Mouse (Mus musculus) CD4-positive helper T cell, adult 2 months (primary cell): ENCODE results near the gene Adam1b.

Experiments used
- DNase-seq: peaks from one replicate; pipeline ENCODE4 v3.0.0-alpha.2; 2012; ENCODE audit warnings: low read depth, missing footprints, low spot score

Gene Adam1b

DNA sequence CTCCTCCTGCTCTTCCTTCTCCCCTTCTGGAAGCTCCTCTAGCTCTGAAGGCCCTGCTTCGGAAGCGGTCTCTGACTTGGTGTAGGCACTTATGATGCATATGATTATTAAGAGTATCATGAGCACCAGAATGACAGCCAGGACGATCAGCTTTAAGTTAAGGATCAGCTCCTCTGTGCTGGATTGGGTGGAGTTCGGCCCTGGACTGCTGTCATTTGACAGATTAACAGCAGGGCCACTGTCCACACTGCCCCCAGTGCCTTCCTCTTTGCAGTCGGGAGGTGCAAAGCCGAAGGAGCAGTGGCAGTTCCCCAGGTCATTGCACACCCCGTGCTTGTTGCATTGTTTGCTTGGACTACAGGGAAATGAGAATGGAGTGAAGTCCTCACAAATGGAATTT lies 2.5 kb downstream of the Adam1b start:
- DNase-seq: no peak

DNA sequence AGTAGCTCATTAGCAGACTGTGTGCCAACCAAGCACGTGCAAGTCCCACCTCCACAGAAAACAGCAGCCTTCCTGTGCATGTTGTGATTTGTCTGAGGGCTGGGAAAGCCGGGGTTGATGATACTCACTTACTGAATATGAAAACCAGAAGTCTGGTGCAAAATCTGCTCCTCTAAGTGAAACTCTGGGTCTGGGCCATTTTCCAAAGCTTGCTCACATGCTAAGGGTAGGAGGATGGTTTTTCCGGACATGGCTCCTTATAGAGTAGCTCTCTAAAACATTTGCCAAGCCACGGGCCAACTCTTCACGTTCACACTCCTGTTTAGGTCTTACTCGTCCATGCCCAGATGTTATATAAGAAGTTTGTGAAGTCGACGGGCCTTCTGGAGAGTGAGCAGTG lies 9.9 kb downstream of the Adam1b start:
- DNase-seq: no peak

DNA sequence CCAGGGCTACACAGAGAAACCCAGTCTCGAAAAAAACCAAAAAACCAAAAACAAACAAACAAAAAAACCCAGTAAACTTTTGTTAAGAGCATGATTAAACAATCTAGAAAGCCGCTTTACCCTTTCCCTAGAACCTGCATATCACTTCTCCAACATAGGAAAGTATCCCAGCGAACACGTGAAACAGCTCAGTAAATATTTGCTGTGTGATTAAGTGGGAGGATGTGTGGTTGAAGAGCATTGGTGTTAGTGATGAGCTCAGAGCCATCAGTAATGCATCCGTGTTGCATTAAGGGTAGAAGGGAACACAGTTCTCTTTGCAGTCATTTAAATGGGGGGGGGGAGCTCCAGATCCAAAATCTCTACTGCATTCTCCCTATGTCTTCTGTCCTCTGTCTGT lies 18.4 kb downstream of the Adam1b start:
- DNase-seq: no peak

- DNase-seq: peak; percentile 71
Observed at GRCm38 (mm10) chr5:121477680-121478079, 25.6 kb downstream of the Adam1b start.

GRCm38 (mm10) chr5:121476040-121476439 lies 27.2 kb downstream of the Adam1b start:
- DNase-seq: no peak

GRCm38 (mm10) chr5:121474610-121475009 lies 28.6 kb downstream of the Adam1b start:
- no peak for DNase-seq

- DNase-seq: no peak
Observed at GRCm38 (mm10) chr5:121472411-121472810, 30.8 kb downstream of the Adam1b start.

DNA sequence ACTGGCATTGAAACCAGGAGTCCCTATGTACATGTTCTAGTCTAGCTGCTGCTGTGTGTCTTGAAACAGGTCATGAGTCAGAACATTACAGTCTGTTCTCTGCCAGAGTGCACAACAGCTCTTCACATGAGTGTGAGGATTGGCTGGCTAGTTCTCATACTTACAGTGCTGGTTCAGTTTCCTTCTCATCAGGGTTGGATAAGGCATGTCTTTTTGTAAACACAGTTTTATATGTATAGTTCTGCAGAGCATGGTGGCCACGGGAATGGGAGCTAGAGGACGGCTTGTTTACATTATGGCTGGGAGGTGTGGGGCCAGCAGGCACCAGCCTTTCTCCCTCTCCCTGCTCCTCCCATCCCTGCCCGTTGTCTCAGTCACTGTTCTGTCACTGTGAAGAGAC lies 33.7 kb downstream of the Adam1b start:
- no peak for DNase-seq

DNA sequence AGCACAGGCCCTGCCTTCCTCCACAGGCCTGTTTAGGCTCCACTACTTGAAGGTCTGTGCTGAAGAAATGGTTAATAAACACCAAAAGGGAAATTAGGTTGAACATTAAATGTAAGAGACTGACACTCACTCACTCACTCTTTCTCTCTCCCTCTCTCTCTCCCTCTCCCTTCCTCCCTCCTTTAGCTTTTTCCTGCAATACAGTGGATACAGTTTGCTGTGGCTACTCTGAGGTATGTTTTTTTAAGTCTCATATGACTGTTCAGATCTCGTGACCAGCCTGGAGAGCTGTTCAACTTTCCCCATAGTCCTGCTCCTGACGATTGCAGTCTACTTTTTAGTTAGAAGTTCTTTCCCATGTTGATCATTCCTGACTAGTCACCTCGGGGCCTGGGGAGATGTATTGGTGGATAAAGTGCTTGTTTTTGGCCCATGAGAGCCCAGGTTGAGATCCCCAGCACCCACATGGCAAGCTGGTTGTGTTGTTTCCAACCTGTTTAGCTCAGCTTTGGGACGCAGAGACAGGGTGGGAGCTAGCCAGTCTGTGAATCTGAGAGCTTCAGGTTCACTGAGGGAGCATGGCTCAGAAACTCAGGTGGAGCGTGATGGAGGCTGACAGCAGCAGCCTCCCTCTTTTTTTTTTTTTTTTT lies 39.5 kb downstream of the Adam1b start:
- no peak for DNase-seq

DNA sequence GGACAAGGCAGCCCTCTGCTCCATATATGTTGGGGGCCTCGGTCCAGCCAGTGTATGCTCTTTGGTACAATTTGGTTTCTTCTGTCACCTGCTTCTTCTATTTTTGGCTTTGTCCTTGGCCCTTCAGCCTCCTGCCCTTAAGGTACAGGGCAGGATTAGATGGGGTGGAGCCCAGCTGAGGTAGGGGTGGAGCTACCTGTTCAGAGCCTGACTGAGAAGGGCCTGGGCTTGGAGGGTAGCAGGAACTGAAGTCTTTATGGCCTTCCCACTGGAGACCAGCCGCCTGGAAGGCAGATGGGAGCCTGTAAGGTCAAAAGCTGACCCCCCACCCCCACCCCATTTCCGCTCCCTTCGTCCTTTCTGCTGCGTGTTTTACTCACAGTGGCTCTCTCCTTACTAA lies 40.3 kb downstream of the Adam1b start:
- DNase-seq: no peak

- DNase-seq: no peak
Observed at GRCm38 (mm10) chr5:121462171-121462502, 41.1 kb downstream of the Adam1b start.

DNA sequence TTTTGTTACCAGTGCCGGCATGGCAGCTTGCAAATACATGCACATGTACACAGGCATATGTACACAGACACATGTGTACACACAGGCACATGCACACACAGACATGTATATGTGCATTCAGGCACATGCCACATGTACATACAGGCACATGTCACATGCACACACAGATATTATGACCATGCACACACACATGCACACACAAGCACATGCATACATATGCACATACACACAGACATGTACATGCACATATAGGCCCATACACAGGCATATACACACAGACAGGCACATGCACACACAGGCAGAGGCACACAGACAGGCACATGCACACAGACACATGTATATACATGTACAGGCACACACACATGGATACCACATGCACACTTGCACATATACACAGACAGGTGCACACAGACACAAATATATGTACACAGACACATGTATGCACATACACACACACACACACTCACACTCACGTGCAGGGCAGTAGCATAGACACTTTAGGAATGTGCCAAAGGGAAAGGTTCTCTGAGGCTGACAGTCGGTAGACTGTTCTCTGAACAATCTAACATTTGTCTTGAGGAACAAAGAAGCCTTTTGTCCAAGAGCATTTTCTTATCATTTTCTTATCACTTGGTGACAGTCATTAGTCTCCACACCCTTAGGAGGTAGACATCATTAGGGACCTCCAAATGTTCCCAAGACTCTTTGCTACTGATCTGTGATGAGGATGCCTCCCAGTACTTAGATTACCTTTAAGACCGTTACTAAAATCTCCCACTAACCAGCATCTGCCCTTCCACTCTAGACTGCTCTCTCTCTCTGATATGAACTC lies 41.7 kb downstream of the Adam1b start:
- no peak for DNase-seq

DNA sequence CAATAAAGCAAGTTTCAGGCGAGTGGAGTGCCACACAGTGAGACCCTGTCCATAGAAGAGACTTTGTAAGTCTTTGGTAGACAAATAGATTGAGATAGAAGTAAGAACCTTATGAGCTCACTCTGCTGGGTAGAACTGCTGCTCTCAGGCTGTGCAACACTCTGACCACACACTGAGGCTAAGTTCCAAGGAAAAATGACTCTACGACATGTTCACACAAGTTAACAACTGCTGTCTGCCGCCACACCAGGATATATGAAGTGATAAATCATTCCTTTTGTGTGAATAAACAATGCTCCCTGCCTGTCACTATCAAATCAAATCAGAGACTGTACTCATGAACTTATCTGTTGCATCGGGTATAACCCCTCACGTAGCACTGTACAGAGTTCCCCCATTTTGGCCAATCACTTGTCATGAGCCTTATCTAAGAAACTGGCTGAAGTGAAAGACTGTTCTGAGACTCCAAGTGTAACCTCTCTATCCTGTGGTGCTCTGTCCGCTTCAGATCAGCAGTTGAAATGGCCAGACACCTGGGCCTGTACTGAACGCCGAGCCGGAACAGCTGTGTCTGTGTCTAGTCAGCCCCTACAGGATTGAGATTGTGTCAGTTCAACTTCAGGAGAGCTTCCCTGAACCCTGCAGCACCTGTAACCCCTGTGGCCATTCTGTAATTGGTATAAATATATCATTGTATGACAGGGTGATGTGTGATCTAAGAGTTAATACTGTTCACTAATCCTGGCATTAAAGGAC lies 47.5 kb downstream of the Adam1b start:
- no peak for DNase-seq

DNA sequence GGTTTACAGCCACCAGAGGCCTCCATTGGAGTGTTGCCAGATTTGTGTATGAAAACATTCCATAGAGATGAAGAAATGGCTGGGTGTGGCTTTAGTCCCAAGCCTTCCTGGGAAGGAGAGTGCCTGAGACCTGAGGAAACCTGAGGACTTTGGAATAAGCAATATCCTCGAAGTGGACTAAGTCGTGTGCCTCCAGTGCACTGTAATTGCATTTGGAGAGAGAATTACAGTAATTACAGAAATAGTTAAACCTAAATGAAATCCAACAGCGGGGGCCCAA lies 48.8 kb downstream of the Adam1b start:
- no peak for DNase-seq

DNA sequence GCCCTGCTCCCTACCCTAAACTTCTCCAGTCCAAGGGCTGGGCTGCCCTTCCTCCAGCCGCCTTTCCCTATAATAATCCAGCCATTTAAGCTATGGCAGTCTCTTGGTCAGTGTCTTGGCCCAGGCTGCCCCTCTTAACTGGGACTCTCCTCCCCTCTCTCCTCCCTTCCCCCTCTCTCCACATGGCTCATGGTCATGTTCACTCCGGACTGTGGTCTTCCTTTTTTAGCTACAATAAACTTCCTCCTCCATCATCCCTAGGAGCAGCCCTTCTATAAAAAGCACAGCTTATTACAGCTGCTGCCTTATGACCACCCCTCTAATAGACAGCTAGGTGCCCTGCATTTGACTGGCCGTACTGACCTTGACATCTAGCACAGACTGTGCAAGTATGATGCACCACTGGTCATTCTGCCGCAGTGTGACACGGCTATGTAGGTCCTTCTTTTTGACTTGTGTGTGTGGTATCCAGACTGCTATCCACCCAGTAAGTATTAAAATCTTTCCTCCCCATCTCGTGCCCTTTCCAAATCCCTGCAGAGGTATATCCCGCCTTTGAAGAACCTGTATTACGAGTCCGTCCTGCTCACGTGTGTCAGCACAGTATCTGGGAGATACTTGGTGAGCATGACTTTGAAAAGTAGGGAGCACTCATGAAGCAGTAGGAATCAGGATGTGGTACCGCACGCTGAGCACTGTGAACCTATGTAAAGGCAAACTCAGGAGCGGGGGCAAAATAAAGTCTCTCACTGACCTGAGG lies 49.3 kb downstream of the Adam1b start:
- no peak for DNase-seq

DNA sequence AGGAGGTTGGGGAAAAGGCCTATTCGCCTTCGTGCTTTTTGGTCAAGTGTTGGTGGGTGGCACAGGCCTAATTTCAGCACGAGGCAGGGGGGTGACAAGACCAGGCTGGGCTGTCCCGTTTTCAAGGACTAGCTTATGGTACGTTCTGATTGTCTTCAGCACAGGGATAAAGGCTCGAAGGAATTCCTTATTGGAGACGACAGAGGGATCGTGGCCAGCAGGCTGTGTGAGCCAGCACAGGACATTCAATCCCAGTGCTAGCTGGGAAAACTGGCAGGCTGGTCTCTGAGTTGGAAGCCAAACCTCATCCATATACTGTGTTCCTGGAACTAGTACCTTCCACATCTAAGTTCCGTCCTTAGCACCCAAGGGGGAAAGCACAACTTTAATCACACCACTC lies 50.3 kb downstream of the Adam1b start:
- no peak for DNase-seq

DNA sequence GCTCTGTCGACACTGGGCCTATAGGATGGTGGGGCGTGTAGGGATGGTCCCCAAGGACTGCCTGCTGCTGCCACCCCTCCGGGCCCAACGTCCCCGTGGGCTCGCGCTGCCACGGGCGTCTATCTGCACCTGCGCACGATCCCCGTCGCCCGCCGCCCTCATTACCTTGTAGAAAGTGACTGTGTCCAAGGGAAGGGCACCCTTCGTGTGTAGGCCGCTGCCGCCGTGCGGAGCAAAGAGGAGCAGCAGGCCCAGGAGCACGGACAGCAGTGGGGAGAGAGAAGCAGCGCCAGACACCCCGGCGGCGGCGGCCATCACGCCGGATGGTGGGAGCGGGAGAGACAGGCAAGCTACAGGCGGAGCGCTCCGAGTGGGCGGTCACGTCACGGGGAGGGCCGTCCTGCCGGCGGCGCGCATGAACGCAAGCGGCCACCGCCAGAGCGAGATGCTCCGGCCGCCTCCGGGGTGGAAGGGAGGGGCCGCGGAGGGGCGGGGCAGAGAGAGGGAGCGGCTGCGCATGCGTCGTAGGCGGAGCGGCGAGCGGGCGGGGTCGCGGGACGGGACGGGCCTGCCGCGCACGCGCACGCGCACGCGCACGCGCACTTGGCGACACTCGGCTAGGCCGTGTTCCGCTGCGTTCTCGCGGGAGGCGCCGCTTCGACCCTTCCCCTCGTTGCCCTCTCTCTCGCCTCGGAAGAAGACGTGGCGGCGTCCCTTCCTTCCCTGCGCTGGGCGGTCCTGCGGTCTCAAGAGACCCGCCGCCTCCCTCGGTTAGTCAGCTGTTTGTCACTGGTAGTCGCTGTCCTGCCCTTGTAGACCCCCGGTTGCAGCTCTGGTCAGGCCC lies 51.0 kb downstream of the Adam1b start, which contains the start of gene Erp29:
TSS of gene Erp29 (minus strand) at position 481 of the 844 bp plus-strand sequence.
- peak; percentile 98 for DNase-seq

DNA sequence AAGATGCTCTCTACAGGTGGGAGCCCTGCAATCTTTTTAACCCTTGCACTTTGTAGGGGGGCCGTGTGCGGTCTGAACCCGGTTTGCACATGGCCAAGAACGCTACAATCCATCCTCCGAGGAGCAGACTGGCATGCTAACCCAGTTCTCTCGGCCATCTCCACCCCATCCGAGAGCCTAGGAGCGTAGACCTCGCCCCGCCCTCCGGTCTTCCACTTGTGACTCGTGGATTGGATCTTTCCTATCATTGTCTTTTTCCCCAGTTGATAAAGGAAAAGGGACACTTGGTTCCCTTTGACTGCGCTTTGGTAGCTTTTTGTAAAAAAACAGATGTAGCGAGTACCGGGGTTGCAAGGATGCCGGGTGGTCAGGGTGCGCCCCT lies 51.6 kb downstream of the Adam1b start, which contains the start of gene Tmem116:
TSS of gene Tmem116 (plus strand) at position 250 of the 382 bp plus-strand sequence.
- no peak for DNase-seq

- peak; percentile 15 for DNase-seq
Observed at GRCm38 (mm10) chr5:121451203-121451602, 52.0 kb downstream of the Adam1b start.

DNA sequence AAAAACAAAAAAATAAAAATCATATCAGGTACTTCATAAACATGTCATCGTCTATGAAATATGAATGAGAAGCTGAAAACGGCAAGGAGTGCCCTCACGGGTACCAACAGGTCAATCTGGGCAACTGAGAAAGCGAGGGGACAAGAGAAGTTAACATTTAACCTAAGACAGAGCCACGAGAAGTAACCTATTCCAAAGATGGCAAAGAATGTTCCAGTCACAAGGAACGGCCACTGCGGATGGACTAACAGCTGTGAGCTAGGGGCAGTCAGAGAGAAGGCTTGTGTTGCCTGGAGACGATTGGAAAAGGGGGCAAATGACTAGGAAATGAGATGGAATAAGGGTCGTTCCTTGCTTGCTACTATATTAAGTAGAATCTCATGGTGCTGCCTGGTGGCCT lies 52.8 kb downstream of the Adam1b start:
- no peak for DNase-seq
